Mouse (Mus musculus): ENCODE measurements around the gene Adra1d.

DNA sequence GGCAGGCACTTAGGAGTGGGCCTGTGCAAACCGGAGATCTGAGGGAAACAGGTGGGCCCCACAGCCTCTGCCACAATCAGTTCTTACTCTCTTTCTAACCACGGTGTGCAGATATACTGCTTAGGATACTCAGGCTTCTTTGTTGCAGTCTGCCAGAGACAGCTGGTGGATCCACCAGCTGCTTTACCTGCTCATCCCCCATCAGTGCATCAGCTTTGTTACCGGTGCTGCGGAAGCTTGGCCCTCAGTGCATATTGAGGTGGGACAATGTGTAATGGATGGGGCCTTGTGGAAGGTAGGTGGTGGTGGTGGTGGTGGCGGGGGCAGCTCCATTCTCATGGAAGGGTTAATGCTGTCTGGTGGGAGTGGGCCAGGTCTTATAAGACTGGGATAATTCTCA, 13.0 kb downstream of the Adra1d start:
- no peak for TF ChIP-seq GATA1 (IDR thresholded peaks at IDR 0.05; ENCODE audit: borderline replicate concordance, low read length)
- no peak for TF ChIP-seq FLI1 (IDR thresholded peaks at IDR 0.05; ENCODE audit: low read length)
